Mouse (Mus musculus) erythroblast, embryonic 14.5 days (primary cell): ENCODE measurements around the gene Tmem205.

Experiments used
- GATA1 ChIP-seq: IDR thresholded peaks from 2 replicates; pipeline ENCODE4 v1.6.1; 2012; ENCODE audit warnings: low read length, inconsistent platforms, mixed read lengths
- TAL1 ChIP-seq: IDR thresholded peaks from 3 replicates; pipeline ENCODE4 v1.6.1; 2012; ENCODE audit warnings: low read length, inconsistent platforms, mixed read lengths

- TF ChIP-seq TAL1, result peak; percentile 38; the same call in 1 of the 3 replicates
- TF ChIP-seq GATA1, result peak; percentile 91
Measured at GRCm38 (mm10) chr9:21963417-21963816, 36.1 kb upstream of the Tmem205 start, which contains the start of gene Epor.
